Mouse (Mus musculus): ENCODE measurements around the gene Tas2r116. TPM values are rescaled to one million over a fixed set of nuclear protein-coding genes. Genes with fewer than 3 reads are reported as not detected.

Tas2r116 gene
- polyA plus RNA-seq (2017; shearing (Covaris generic)), result not detected

DNA sequence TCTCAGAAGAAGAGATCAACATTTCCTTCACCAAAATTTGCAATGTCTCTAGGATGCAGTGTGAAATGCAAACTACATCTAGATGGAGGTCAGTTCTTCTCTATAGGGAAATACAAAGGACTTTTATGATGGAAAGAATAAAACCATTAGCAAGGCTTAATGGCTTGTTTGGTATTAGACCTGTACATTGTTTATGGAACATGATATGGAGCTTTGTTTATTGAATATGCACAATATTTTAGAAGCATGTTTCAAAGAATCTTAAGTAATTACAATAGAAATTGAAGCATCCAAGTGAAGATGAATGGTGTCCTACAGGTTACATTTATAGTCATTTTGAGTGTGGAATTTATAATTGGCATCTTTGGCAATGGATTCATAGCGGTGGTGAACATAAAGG is at the start of gene Tas2r116:
Gene Tas2r116, plus strand, starts transcription at position 301 of the 400 bp plus-strand sequence.
- ATAC-seq, result no peak

DNA sequence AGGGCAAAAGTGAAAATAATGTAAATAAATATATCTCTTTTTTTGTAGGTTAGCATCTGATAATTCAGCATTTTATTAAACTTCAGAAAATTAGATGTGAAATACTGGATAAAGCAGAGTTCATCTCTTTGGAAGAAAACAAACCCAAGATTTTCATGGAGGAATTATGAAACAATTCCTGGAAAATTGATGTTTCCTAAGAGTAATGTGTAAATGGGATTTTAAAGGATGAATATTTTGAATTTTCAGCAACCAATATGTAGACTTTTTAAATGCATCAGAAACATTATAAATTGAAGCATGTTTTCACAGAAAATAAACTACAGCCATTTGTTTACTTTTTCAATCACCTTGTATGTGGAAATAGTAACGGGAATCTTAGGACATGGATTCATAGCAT is 8.4 kb upstream of the Tas2r116 start, which contains the start of gene Tas2r123:
Gene Tas2r123, plus strand, starts transcription at position 301 of the 400 bp plus-strand sequence.
- ATAC-seq, result no peak

DNA sequence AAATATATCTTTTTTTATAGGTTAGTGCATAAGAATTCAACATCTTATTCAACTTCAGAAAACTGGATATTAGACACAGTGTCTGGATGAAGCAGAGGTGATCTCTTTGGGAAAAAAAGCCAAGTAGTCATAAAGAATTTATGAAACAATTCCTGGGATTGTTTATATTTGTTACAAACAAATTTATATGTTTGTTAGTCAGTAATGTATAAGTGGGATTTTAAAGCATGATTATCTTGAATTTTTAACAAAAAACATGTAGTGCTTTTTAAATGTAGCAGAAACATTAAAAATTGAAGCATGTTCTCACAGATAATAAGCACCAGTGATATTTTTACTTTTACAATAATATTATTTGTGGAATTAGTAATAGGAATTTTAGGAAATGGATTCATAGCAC is 12.5 kb downstream of the Tas2r116 start, which contains the start of gene Tas2r110:
Gene Tas2r110, plus strand, starts transcription at position 301 of the 400 bp plus-strand sequence.
- ATAC-seq, result no peak

DNA sequence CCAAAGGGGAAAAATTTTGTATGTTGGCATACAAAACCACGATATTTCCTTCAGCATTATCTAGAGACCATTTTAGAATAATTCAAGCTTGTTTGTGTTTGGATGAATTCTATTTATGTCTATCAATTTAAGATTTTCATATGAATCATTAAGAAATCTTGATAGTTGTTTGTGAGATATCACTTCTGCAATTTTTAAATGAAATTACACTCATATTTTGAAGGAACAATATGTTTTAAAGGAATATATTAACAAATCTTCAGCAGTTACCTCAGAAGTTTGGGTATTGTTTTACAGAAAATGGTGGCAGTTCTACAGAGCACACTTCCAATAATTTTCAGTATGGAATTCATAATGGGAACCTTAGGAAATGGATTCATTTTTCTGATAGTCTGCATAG is 37.5 kb downstream of the Tas2r116 start, which contains the start of gene Tas2r113:
Gene Tas2r113, plus strand, starts transcription at position 301 of the 400 bp plus-strand sequence.
- no peak for ATAC-seq

Other genes starting within 250 kb of the Tas2r116 start
- not detected for gene A630073D07Rik, start 203.9 kb upstream of the Tas2r116 start, polyA plus RNA-seq (2017; shearing (Covaris generic))
- not detected for gene Tas2r120, start 198.5 kb upstream of the Tas2r116 start, polyA plus RNA-seq (2017; shearing (Covaris generic))
- not detected for gene Tas2r121, start 154.4 kb upstream of the Tas2r116 start, polyA plus RNA-seq (2017; shearing (Covaris generic))
- not detected for gene Tas2r122, start 143.5 kb upstream of the Tas2r116 start, polyA plus RNA-seq (2017; shearing (Covaris generic))
- not detected for gene Tas2r115, start 117.4 kb upstream of the Tas2r116 start, polyA plus RNA-seq (2017; shearing (Covaris generic))
- not detected for gene Tas2r124, start 100.7 kb upstream of the Tas2r116 start, polyA plus RNA-seq (2017; shearing (Covaris generic))
- gene Tas2r102, start 93.3 kb upstream of the Tas2r116 start, polyA plus RNA-seq (2017; shearing (Covaris generic)), result not detected
- gene Tas2r136, start 77.3 kb upstream of the Tas2r116 start, polyA plus RNA-seq (2017; shearing (Covaris generic)), result not detected
- not detected for gene Tas2r117, start 52.6 kb upstream of the Tas2r116 start, polyA plus RNA-seq (2017; shearing (Covaris generic))
- not detected for gene Tas2r123, start 8.3 kb upstream of the Tas2r116 start, polyA plus RNA-seq (2017; shearing (Covaris generic))
- gene Tas2r110, start 12.6 kb downstream of the Tas2r116 start, polyA plus RNA-seq (2017; shearing (Covaris generic)), result not detected
- not detected for gene Tas2r113, start 37.6 kb downstream of the Tas2r116 start, polyA plus RNA-seq (2017; shearing (Covaris generic))
- under 1 TPM in 1 of 2 experiments, not detected in 1; 0.58 TPM for gene Tas2r125, start 54.2 kb downstream of the Tas2r116 start, polyA plus RNA-seq (2017; shearing (Covaris generic))
- not detected for gene Tas2r129, start 95.7 kb downstream of the Tas2r116 start, polyA plus RNA-seq (2017; shearing (Covaris generic))
- not detected for gene Tas2r131, start 102.5 kb downstream of the Tas2r116 start, polyA plus RNA-seq (2017; shearing (Covaris generic))
- gene Tas2r109, start 125.5 kb downstream of the Tas2r116 start, polyA plus RNA-seq (2017; shearing (Covaris generic)), result not detected
- gene Tas2r103, start 181.7 kb downstream of the Tas2r116 start, polyA plus RNA-seq (2017; shearing (Covaris generic)), result not detected
- gene Tas2r140, start 200.4 kb downstream of the Tas2r116 start, polyA plus RNA-seq (2017; shearing (Covaris generic)), result not detected
- gene Smim10l1, start 249.5 kb downstream of the Tas2r116 start, polyA plus RNA-seq (2017; shearing (Covaris generic)), result 10 to 100 TPM; 13.2 to 17.8 TPM

Measured in CD4-positive, CD25-positive, alpha-beta regulatory T cell, adult 4 months (primary cell).